Mouse (Mus musculus) lung, postnatal 0 days (tissue): ENCODE results near the gene Zfp212. TPM values are rescaled to one million over a fixed set of nuclear protein-coding genes. Genes with fewer than 3 reads are reported as not detected.
"Not testable (repeated sequence)": the region's sequence is repeated elsewhere in the genome, so short reads cannot be mapped to it uniquely, and the experiment has no call there.

Source experiments
- ATAC-seq: fragments of 200-750 bp; cut with Nextera tagmentation; 2 replicates; pipeline ENCODE4 v1.8.0; 2017; ENCODE audit warnings: moderate library complexity
- DNase-seq: peaks from one replicate; pipeline ENCODE4 v3.0.0-alpha.2; 2016; ENCODE audit warnings: low spot score
- H3K27ac ChIP-seq: fragments of 300-500 bp; sonication (generic); 2 replicates; pipeline ENCODE4 v1.5.1; 2014; ENCODE audit warnings: antibody characterized with exemption, mild to moderate bottlenecking, low read length, mixed read lengths
- H3K27me3 ChIP-seq: fragments of 300-500 bp; sonication (generic); replicated peaks from 2 replicates; pipeline ENCODE4 v1.6.1; 2014; ENCODE audit warnings: low read length, mixed read lengths; ENCODE audit not compliant: insufficient read depth
- H3K36me3 ChIP-seq: fragments of 300-500 bp; sonication (generic); 2 replicates; pipeline ENCODE4 v1.6.1; 2014; ENCODE audit warnings: low read length, mixed read lengths; ENCODE audit not compliant: insufficient read depth
- H3K4me1 ChIP-seq: fragments of 300-500 bp; sonication (generic); 2 replicates; pipeline ENCODE4 v1.6.1; 2014; ENCODE audit warnings: antibody characterized with exemption, low read depth, low read length, mixed read lengths; ENCODE audit not compliant: insufficient read depth
- H3K4me2 ChIP-seq: fragments of 300-500 bp; sonication (generic); replicated peaks from 2 replicates; pipeline ENCODE4 v1.6.1; 2014; ENCODE audit warnings: low read depth, mild to moderate bottlenecking, low read length, moderate library complexity, mixed read lengths
- H3K4me3 ChIP-seq: fragments of 300-500 bp; sonication (generic); 2 replicates; pipeline ENCODE4 v1.5.1; 2014; ENCODE audit warnings: low read depth, low read length
- H3K9ac ChIP-seq: fragments of 300-500 bp; sonication (generic); replicated peaks from 2 replicates; pipeline ENCODE4 v1.6.1; 2014; ENCODE audit warnings: low read depth, mild to moderate bottlenecking
- H3K9me3 ChIP-seq: fragments of 300-500 bp; sonication (generic); 2 replicates; pipeline ENCODE4 v1.6.1; 2016; ENCODE audit warnings: low read length, mixed read lengths
- CTCF ChIP-seq: IDR thresholded peaks from 2 replicates; pipeline ENCODE4 v1.5.1; 2016; ENCODE audit warnings: antibody characterized with exemption, mild to moderate bottlenecking
- EP300 ChIP-seq: IDR thresholded peaks from 2 replicates; pipeline ENCODE4 v1.6.1; 2016; ENCODE audit warnings: antibody characterized with exemption, mild to moderate bottlenecking, control low read depth
- WGBS: fragments of 180-500 bp; shearing (Covaris S2); extraction: QIAGEN DNeasy Blood & Tissue Kit; methylation state at CpG from one replicate; pipeline ENCODE4 v1.1.7; 2014; 5-methylcytosine and 5-hydroxymethylcytosine counted together
- polyA plus RNA-seq: library from polyadenylated mRNA; unstranded; fragments of >200 nt; fragmentation: Nextera tagmentation; extraction: Ambion mirVana; gene quantifications from 2 replicates; pipeline ENCODE4 v1.2.1, GENCODE M21; 2015

Gene Zfp212
- polyA plus RNA-seq, 1 experiment from 2014 or later = 16.7 TPM

GRCm38 (mm10) chr6:47953191-47953726 is 33.0 kb downstream of the Zfp212 start, which contains the start of gene Zfp956:
Zfp956 (plus strand) TSS chr6:47953390.
- no peak for TF ChIP-seq EP300
- TF ChIP-seq CTCF = peak; percentile 40
- H3K9ac ChIP-seq = peak within 1 kb of the TSS; percentile 59
- H3K4me3 ChIP-seq = peak within 1 kb of the TSS; percentile 55
- peaks cover 4% of the 10 kb centered on the region; the same call in 1 of the 2 replicates for H3K4me1 ChIP-seq
- peak within 1 kb of the TSS; percentile 87 for H3K4me2 ChIP-seq
- ATAC-seq = peak; percentile 100
- H3K27ac ChIP-seq = peak within 1 kb of the TSS; percentile 45; the same call in 1 of the 2 replicates
- no peaks in the 10 kb centered on the region for H3K9me3 ChIP-seq
- H3K27me3 ChIP-seq = no peaks in the 10 kb centered on the region
- under 1% methylated on average over 31 of the region's 31 CpGs for WGBS
- H3K36me3 ChIP-seq = no peaks in the 10 kb centered on the region
- DNase-seq = peak; percentile 97

- Histone ChIP-seq H3K27me3 (no peaks in the 10 kb centered on the region), H3K9ac (no peak overlapping the region), H3K4me2 (no peak overlapping the region; the same call in 1 of the 2 replicates), H3K27ac (no peak overlapping the region), H3K4me3 (no peak overlapping the region), H3K36me3 (no peaks in the 10 kb centered on the region), H3K4me1 (peaks cover 4% of the 10 kb centered on the region; the same call in 1 of the 2 replicates), H3K9me3 (no peaks in the 10 kb centered on the region)
- 75% methylated on average over 3 of the region's 3 CpGs for WGBS
- no peak for DNase-seq
- TF ChIP-seq EP300 = no peak
- no peak for TF ChIP-seq CTCF
- no peak for ATAC-seq
Measured at GRCm38 (mm10) chr6:47954425-47954824, 34.1 kb downstream of the Zfp212 start.

GRCm38 (mm10) chr6:47957816-47958215 is 37.5 kb downstream of the Zfp212 start:
- no peaks in the 10 kb centered on the region for H3K27me3 ChIP-seq
- no peak for TF ChIP-seq EP300
- no peak overlapping the region for H3K4me2 ChIP-seq
- no peak overlapping the region for H3K4me3 ChIP-seq
- DNase-seq (no peak), ATAC-seq (no peak)
- no peak overlapping the region for H3K27ac ChIP-seq
- H3K9me3 ChIP-seq = no peaks in the 10 kb centered on the region
- peaks cover 4% of the 10 kb centered on the region; the same call in 1 of the 2 replicates for H3K4me1 ChIP-seq
- H3K9ac ChIP-seq = no peak overlapping the region
- H3K36me3 ChIP-seq = no peaks in the 10 kb centered on the region

DNA sequence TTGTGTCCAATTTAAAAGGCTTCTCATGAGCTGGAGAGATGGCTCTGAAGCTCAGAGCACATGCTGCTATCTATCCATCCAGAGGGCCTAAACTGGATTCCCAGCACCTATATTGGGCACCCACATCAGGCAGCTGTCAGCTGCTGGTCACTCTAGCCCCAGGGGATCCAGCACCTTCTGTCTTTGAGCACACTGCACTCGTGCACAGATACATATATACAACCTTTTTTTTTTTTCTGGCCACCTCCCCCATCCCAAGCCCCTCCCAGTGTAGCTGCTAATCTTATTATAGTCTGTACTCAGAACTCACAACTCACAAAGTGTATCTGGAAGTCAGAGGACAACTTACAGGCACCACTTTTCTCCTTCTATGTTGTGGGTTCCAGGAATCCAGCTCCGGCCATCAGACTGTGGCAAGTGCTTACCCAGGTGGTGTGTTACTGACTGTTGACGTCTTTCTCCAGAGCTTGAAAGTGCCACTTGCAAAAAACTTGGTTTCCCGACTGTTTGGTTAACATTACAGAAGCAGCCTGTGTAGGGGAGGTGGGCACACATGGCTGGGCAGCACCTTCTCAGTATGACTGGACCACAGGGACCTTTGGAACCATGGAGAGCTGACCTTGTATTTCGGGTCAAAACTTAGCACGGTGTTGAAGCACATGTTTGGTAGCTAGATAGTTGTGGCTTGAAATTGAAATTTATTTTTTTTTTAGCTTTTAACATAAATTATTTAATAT is 40.6 kb downstream of the Zfp212 start:
- no peaks in the 10 kb centered on the region for H3K27me3 ChIP-seq
- no peak overlapping the region for H3K4me2 ChIP-seq
- TF ChIP-seq EP300 = no peak
- no peak for TF ChIP-seq CTCF
- no peak overlapping the region for H3K9ac ChIP-seq
- no peak overlapping the region for H3K4me3 ChIP-seq
- no peaks in the 10 kb centered on the region for H3K4me1 ChIP-seq
- 0 out of 2 replicates have a peak, but pooled peaks cover 5% of the 10 kb centered on the region for H3K36me3 ChIP-seq
- no peak for ATAC-seq
- H3K9me3 ChIP-seq = no peaks in the 10 kb centered on the region
- H3K27ac ChIP-seq = no peak overlapping the region
- DNase-seq = no peak
- 79% methylated on average over 6 of the region's 6 CpGs for whole genome bisulfite sequencing

GRCm38 (mm10) chr6:47963051-47963450 is 42.8 kb downstream of the Zfp212 start:
- no peak overlapping the region for H3K27ac ChIP-seq
- no peak overlapping the region for H3K4me3 ChIP-seq
- WGBS = 77% methylated on average over 7 of the region's 7 CpGs
- no peak overlapping the region for H3K4me2 ChIP-seq
- H3K4me1 ChIP-seq = no peaks in the 10 kb centered on the region
- no peaks in the 10 kb centered on the region for H3K9me3 ChIP-seq
- DNase-seq (no peak), ATAC-seq (no peak)
- no peak for TF ChIP-seq EP300
- TF ChIP-seq CTCF = no peak
- H3K36me3 ChIP-seq = 0 out of 2 replicates have a peak, but pooled peaks cover 5% of the 10 kb centered on the region
- no peak overlapping the region for H3K9ac ChIP-seq
- no peaks in the 10 kb centered on the region for H3K27me3 ChIP-seq

DNA sequence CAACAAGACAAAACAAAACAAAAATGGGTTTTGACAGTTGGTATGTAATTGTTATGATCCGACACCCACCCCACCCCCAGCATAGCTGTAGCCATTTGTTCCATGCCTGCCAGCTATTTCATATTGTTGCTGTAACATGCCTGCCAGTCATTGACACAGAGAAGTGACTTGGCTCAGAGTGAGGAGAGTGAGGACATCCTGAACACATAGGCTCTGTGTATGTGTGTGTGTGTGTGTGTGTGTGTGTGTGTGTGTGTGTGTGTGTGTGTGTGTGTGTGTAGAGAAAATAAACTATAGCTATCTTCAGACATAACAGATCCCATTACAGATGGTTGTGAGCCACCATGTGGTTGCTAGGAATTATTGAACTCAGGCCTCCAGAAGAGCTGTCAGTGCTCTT is 47.9 kb downstream of the Zfp212 start:
- not testable (repeated sequence) for H3K9ac ChIP-seq, H3K27ac ChIP-seq, H3K27me3 ChIP-seq, H3K36me3 ChIP-seq, H3K4me3 ChIP-seq, H3K9me3 ChIP-seq, H3K4me1 ChIP-seq, H3K4me2 ChIP-seq
- TF ChIP-seq CTCF (peak; percentile 31), EP300 (0 out of 2 replicates have a peak, but pooled peaks have one; percentile 30)
- peak; percentile 76 for DNase-seq
- ATAC-seq = peak; percentile 82
- WGBS = 46% methylated on average over 1 of the region's 1 CpGs
